In genomic region chr17:28907959-28908358, GRCm38 (mm10) we compare ENCODE assay signal across 14 mouse cellular contexts. TPM values are rescaled to one million over a fixed set of nuclear protein-coding genes. Genes with fewer than 3 reads are reported as not detected.
DNase-seq lines count a peak whose midpoint lies in the region; ATAC-seq and TF ChIP-seq lines count a peak whose summit lies in the region.
"Had no signal": no experiment of that assay in that cellular context is flagged by ENCODE, and none has a peak within 500 bp of the region (broad histone marks: within the 10 kb centered on the region; RNA-seq: fewer than 3 reads in every experiment).

No protein-coding gene starts in this region.

- H3K27ac ChIP-seq in thymus, adult 2 months (ENCODE audit: control insufficient read depth, insufficient read depth, low read length): no peak overlapping the region
- H3K27ac ChIP-seq: gastrocnemius, adult 2 months; liver, embryonic 15.5 days; midbrain, embryonic 12.5 days had no signal

- no peaks in the 10 kb centered on the region for H3K27me3 ChIP-seq in thymus, adult 2 months (ENCODE audit: control insufficient read depth, insufficient read depth, low read length)

- WGBS in thymus, adult 2 months: 41% methylated on average over 7 of the region's 7 CpGs

- H3K4me1 ChIP-seq in thymus, adult 2 months (replicated peaks; ENCODE audit: control insufficient read depth, insufficient read depth, low read length): peaks cover 23% of the 10 kb centered on the region

- no peak for TF ChIP-seq POLR2A in thymus, adult 2 months (IDR thresholded peaks at IDR 0.05; ENCODE audit: control insufficient read depth, extremely low read depth, insufficient read depth, low read length, poor library complexity)

- TF ChIP-seq CTCF in thymus, adult 2 months (IDR thresholded peaks at IDR 0.05; ENCODE audit: borderline replicate concordance, control insufficient read depth, extremely low read depth, insufficient read depth, low read length, poor library complexity): no peak

- peak; percentile 89 for DNase-seq in heart, adult 11 months
- no peak for DNase-seq in heart, adult 9 months (ENCODE audit: low spot score in 2 of 2)
- DNase-seq in CD4-positive, CD25-positive, alpha-beta regulatory T cell, adult 2 months (ENCODE audit: low read depth, low spot score): peak; percentile 75
- DNase-seq in left cerebral cortex, postnatal 14 days (ENCODE audit: low spot score in 2 of 2): peak; percentile 73 to 84
- DNase-seq in ovary, postnatal 36 days (ENCODE audit: low spot score): no peak
- no peak for DNase-seq in thymus, adult 2 months
- no peak for DNase-seq in adrenal gland, adult 2 months
- DNase-seq: gastrocnemius, adult 2 months; heart, postnatal 14 days; kidney, postnatal 10 days had no signal

- no peak overlapping the region for H3K4me3 ChIP-seq in thymus, adult 2 months (ENCODE audit: control insufficient read depth, insufficient read depth, low read length)
- H3K4me3 ChIP-seq: gastrocnemius, adult 2 months; liver, embryonic 15.5 days; midbrain, embryonic 12.5 days had no signal

- ATAC-seq in frontal cortex, adult (ENCODE audit: low TSS enrichment): peak; percentile 72

- H3K36me3 ChIP-seq in thymus, adult 2 months (ENCODE audit: control insufficient read depth, insufficient read depth, low read length): no peaks in the 10 kb centered on the region
- H3K36me3 ChIP-seq: liver, embryonic 15.5 days; midbrain, embryonic 12.5 days had no signal

- intact Hi-C loops in left cerebral cortex, postnatal 14 days (cut with DNase I): no loop called here

RNA-seq across cellular contexts. Expression of gene 4930539E08Rik, which starts 7.2 kb away (rescaled TPM):
- total RNA-seq in left cerebral cortex, postnatal 14 days (2021): 10 to 100 TPM in 1 of 2 experiments, 1 to 10 TPM in 1; 8.3 to 12.4 TPM
- 5.3 and 6.8 TPM in 2 replicates for polyA plus RNA-seq in thymus, adult 2 months (2012; rRNA removed)
- total RNA-seq in adrenal gland, adult 2 months (2021): not detected
- 0.03 TPM in 1 of 2 replicates, not detected in the other for polyA plus RNA-seq in adrenal gland, adult 2 months (2012; rRNA removed)

RNA-seq across cellular contexts. Expression of gene Pxt1, which starts 35.7 kb away (rescaled TPM):
- not detected for total RNA-seq in left cerebral cortex, postnatal 14 days (2021)
- 0.29 and 0.65 TPM in 2 replicates for polyA plus RNA-seq in thymus, adult 2 months (2012; rRNA removed)
- not detected for total RNA-seq in adrenal gland, adult 2 months (2021)
- polyA plus RNA-seq in adrenal gland, adult 2 months (2012; rRNA removed): 0.80 and 1.0 TPM in 2 replicates
- total RNA-seq: gastrocnemius, adult 2 months had no signal
- polyA plus RNA-seq: midbrain, embryonic 12.5 days; thymus, postnatal 0 days had no signal

RNA-seq across cellular contexts. Expression of gene Kctd20, which starts 43.8 kb away (rescaled TPM):
- 10 to 100 TPM; 81.0 to 85.9 TPM for total RNA-seq in left cerebral cortex, postnatal 14 days (2021)
- 60.8 and 80.1 TPM in 2 replicates for polyA plus RNA-seq in thymus, adult 2 months (2012; rRNA removed)
- total RNA-seq in adrenal gland, adult 2 months (2021): 10 to 100 TPM; 48.2 to 63.7 TPM
- polyA plus RNA-seq in adrenal gland, adult 2 months (2012; rRNA removed): 23.5 and 32.7 TPM in 2 replicates

RNA-seq across cellular contexts. Expression of gene Pnpla1, which starts 49.7 kb away (rescaled TPM):
- total RNA-seq in left cerebral cortex, postnatal 14 days (2021): under 1 TPM; 0.44 to 0.49 TPM
- polyA plus RNA-seq in thymus, adult 2 months (2012; rRNA removed): 0.17 and 0.26 TPM in 2 replicates
- total RNA-seq in adrenal gland, adult 2 months (2021): under 1 TPM in 1 of 2 experiments, not detected in 1; 0.52 TPM
- polyA plus RNA-seq in adrenal gland, adult 2 months (2012; rRNA removed): 0.04 and 0.09 TPM in 2 replicates
- total RNA-seq: gastrocnemius, adult 2 months; heart, postnatal 14 days had no signal
- polyA plus RNA-seq: midbrain, embryonic 12.5 days; thymus, postnatal 0 days had no signal

Comparison
In these comparisons a context has a peak if more than half of its experiments do, and no peak if none do; other contexts are left out.
1. DNase-seq: peak in heart, adult 11 months (single experiment), CD4-positive, CD25-positive, alpha-beta regulatory T cell, adult 2 months (single experiment) and left cerebral cortex, postnatal 14 days (2 of 2); none in heart, adult 9 months (0 of 2), ovary, postnatal 36 days (single experiment), thymus, adult 2 months (single experiment) and adrenal gland, adult 2 months (single experiment).
2. RNA of gene 4930539E08Rik, which starts 7.2 kb away (total RNA-seq): 8.3 to 12.4 TPM in left cerebral cortex, postnatal 14 days; not detected in adrenal gland, adult 2 months; every median in the first group is over 4 times any median in the second.